Mouse (Mus musculus) right cerebral cortex, postnatal 36 days (tissue): Measurements from ENCODE around the gene Ankrd12.
A peak's percentile ranks its signal among the peaks of the same experiment; 100 is the strongest.
"Not testable (repeated sequence)": the region's sequence is repeated elsewhere in the genome, so short reads cannot be mapped to it uniquely, and the experiment has no call there.

Experiments
- DNase-seq, 2 experiments: peaks; one replicate each; pipeline ENCODE4 v3.0.0; 2022; ENCODE audit warnings: low spot score in 2 of 2, mixed read lengths in 1 of 2

The Ankrd12 gene

DNA sequence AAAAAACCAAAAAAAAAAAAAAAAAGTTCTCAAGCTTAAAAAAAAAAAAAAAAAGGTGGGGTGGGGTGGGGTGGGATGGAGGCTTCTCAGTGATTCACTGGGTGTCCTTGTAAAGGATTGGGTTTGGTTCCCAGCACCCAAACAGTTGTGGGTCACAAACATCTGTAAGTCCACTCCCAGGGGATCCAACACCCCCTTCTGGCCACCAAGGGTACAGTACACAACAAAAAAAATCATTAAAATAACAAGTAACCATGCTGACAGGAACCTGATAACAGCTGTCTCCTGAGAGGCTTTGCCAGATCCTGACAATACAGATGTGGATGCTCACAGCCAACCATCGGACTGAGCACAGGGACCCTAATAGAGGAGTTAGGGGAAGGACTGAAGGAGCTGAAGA is 7.6 kb upstream of the Ankrd12 start:
- no peak for DNase-seq

DNA sequence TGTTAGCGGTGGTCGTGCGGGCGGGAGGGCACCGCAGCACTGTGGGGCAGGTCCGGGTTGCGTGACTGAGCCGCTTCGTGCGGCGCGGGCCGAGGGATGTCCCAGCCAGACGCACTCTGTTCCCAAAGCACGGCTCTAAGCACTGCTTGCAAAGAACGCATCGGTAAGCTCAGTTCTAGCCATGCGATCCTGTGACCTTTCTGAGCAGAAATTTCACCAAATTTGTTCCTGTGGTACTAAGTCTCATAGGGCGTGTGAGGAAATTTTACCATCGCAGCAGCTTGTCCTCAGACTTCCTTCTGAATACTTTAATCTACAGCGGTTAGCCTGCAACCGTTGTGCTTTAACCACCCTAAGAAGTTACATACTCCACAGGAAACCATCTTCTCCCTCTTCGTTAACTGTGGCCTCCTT is 555 bp upstream of the Ankrd12 start:
- DNase-seq = no peak

DNA sequence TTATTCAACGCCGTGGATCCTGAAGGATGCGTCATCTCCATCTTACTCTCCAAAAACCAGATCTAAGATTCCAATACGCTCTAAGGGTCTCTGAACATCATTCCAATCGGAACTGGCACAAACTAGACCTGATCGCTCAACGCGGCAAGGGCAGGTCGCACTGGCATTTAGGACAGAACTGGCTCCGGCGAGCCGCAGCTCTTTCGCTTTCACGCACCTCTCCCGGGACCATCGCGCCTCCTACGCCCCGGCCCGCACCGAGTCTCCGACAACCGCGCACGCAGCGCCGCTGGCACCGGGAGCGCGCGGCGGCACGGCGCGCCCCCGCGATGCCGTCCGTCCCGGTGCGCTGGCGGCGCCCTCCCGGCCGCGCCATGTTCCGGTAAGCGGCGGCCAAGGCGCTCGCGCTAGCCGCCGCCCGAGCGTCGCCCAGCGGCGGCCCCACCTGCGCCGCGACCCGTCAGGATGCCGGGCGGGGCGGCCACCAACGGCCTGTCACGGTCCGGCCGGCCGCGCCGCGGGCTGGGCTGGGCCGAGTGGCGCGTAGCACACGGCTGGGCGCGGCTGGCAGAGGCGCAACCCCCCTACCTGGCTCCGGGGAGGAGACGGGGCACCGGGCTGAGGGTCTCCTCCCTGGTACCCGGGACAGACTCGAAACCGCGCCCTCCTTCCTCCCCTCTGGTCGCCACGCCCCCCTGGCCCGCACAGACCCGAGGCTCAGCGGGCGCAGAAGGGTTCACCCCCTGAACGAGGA is 538 bp downstream of the Ankrd12 start:
- DNase-seq = peak; percentile 26 to 42

DNA sequence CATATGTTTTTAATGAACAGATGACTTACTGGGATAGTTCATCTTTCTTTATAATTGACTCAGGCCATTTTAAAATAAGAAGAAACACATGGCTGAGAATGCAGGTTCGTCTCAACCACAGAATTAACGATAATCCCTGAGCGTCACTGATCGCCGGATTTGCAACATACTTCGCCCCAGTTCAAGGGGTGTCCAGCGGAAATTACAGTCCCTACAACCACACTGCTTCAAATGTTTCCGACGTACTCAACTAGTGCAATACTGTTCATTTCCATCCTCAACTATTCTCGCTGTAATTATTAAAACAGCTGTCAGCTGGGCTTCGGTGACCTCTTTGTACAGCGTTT is 1.1 kb downstream of the Ankrd12 start:
- no peak for DNase-seq

DNA sequence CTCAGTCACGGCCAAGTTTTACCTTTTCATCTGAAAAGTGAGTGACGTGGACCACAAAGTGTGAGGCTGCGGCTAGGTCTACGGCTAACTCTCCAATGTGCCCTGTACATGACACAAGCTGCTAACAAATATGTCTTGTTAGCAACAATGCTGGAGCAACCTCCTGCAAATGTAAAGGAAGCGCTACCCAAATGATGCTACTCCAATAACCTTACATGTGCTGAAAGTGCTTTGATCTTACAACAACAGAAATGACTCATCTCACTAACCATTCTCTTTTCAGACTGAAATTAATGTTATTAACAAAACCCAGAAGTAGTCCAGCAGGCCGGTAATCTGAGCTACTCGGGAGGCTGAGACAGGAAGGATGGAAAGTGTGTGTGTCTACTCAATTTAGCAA is 2.9 kb downstream of the Ankrd12 start:
- no peak for DNase-seq

DNA sequence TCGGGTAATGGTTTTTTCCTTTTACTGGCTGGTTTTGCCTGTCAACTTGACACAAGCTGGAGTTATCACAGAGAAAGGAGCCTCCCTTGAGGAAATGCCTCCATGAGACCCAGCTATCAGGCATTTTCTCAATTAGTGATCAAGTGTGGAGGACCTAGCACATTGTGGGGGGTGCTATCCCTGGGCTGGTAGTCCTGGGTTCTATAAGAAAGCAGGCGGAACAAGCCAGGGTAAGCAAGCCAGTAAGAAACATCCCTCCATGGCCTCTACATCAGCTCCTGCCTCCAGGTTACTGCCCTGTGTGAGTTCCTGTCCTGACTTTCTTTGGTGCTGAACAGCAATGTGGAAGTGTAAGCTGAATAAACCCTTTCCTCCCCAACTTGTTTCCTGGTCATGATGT is 7.9 kb downstream of the Ankrd12 start:
- DNase-seq = not testable (repeated sequence)

DNA sequence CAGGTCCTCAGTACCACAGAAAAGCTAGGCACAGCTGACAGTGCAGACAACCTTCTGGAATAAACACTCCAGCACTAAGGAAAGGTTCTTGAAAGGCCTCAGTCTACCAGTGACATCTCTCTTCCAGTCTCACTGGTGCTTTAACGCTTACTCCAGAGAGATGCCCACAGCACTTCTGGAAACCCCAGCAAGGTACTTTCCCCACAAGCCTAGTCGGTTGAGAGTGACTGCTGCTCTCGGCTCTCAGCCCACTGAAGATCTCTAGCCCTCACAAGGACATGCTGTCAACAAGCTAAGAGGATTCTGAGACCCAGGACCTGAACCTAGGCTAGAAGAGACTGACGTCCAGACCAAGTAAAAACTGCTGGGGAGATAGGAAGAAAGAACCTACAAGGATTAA is 11.8 kb downstream of the Ankrd12 start:
- DNase-seq = no peak

DNA sequence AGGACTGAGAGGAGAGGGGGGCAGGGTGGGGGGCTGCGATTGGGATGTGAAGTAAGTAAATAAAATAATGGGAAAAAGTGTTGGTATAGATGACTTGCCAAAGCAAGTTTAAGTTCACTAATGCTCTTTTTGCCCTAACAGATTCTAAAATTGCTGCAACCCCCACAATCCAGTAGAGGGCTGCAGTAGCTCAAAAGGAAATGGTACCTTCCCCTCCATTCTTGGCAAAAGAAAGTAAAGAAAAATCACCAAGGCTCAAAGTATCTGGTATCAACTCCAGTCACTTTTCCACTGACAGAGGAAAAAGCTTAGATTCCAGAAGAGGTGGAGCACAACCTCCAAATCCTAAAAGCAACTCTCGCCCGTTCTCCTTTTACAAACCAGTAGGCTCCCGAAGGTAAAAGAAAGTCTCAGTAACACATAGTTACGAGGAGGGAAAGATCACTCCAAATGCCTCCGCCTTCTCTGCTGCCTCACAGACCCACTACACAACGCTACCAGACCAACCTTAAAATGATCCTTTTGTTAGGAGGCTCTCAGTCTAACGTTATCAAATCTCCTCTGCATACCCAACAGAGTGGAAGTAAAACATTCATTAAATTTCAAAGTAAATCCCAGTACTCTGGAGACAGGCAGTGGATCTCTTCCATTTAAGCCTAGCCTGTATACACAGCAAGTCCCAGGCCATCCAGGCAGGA is 15.5 kb downstream of the Ankrd12 start:
- DNase-seq = no peak

DNA sequence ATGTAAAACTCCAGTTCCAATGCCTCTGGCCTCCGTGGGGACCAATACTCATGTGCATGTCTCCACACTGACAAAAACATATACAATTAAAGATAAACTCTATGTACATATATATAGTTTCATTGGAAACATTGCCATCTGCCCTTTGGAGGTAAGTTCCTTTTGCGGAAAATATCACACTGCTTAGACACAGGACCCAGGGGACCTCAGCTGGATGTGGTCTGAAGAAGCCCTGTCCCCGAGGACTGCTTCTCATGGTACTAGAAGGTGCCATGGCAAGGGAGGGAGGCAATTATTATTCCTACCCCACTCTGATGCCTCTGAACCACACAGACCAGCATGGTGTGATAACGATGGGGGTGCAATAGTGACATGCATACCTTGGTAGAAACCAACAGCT is 18.7 kb downstream of the Ankrd12 start:
- DNase-seq = no peak

DNA sequence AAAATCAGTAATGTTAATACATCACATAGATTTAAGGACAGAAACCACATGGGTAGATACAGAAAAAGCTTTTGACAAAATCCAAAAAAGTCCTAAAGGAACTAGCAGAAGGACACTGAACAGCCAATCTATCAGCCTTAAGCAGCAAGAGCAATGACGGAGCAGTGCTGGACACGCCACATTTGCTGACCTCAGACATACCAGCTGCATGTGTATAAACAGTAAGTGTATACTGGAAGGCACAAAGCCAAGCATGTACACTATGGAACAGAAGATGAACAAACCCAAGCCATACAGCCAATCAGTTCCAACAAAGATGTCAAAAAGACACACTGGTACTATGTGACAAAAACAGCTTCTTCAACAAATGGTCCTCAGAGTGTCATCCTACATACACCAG is 19.7 kb downstream of the Ankrd12 start:
- no peak for DNase-seq

DNA sequence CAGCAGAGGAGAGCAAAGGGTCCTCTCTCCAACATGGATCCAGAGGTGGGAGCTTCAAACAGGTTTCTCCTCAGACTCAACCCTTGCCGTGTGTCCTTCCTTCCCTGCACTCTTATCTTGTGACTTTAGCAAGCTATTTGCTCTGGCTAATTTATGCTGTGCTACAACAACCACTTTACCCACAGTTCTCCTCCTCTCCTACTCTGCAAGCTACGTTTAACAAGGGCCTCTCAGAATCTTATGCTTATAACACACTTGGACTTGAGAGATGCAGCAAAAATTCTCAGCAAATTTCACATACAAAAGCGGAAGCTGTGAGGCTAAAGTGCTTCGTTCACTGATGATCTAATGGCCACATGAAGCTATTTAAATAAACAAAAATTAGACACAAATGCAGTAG is 23.5 kb downstream of the Ankrd12 start:
- DNase-seq = no peak

DNA sequence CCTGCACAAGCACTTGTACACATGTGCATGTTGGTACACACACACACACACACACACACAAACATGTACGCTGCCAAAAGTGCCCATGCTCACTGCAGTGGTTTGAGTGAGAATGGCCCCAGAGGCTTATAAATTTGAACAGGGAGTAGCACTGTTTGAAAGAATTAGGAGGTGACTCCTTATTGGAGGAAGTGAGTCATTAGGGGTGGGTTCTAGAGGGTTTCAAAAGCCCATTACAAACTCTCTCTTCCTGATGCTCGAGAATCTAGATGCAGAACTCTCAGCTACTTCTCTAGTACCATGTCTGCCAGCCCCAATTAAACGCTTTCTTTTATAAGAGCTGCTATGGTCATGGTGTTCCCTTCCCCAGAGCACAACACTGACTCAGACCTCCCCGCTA is 28.1 kb downstream of the Ankrd12 start:
- no peak for DNase-seq

DNA sequence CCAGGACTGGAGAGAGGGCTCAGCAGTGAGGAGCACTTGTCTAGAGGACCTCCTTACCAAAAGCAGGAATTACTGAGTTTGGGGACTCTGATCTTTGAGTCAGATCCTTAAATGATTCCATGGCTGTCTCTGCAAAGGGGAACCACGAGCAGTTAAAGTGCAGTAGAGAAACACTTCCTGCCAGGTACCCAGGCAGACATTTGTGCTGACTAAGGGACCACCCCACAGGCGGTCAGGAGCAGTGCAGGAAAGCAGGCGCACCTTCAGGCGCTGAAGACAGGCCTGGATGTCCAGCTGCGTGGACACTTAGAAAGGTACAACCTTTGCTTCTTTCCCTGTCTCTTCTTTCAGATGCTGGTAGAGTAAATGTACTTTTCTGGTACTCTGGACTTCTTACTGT is 28.7 kb downstream of the Ankrd12 start:
- no peak for DNase-seq

DNA sequence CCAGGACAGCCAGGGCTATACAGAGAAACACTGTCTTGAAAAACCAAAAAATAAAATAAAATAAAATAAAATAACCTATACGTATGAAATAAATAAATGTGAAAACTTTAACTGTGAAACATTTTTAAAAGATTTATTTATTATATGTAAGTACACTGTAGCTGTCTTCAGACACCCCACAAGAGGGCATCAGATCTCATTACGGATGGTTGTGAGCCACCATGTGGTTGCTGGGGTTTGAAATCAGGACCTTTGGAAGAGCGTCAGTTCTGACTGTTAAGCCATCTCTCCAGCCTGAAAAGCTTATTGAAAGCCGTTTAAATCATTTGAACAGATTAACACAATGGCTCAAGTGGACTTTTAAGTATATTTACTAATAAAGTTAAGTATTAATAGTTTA is 33.2 kb downstream of the Ankrd12 start:
- DNase-seq = not testable (repeated sequence)

DNA sequence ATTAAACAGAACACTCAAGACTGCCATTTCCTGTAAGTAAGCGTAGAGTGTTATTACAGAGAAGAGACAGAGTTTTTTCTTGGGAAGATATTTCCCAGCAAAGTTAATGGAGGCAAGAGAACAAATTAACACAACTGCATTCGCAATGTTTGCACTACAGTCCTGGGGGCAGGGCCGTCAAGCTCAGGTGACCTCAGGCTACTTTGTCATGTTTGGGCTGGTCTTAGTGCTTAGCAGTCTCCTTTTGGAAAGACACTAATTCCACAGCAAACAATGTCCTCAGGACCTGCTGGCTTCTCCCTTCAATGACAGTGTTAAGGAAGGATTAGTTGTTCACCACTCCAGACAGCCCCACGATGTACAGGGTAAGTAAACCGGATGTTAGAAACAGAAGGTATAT is 35.9 kb downstream of the Ankrd12 start:
- DNase-seq = no peak

DNA sequence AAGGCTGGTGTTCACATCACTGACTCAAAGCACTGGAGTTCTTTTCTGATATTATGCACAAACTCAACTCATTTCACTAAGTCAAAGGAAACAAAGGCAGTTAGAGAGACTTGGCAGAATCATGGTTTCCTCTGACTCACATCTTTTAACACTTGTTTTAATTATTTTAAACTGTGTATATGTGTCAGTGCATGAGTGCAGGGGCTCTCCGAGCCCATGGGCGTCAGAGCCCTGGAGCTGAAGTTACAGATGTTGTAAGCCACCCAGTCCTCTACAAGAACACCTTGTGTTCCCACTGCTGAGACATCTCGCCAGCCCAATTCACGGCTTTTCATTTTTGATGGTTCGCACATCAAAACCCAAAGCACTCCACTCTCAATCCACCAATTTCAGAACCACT is 43.6 kb downstream of the Ankrd12 start:
- DNase-seq = peak in 1 of 2 experiments; percentile 8

DNA sequence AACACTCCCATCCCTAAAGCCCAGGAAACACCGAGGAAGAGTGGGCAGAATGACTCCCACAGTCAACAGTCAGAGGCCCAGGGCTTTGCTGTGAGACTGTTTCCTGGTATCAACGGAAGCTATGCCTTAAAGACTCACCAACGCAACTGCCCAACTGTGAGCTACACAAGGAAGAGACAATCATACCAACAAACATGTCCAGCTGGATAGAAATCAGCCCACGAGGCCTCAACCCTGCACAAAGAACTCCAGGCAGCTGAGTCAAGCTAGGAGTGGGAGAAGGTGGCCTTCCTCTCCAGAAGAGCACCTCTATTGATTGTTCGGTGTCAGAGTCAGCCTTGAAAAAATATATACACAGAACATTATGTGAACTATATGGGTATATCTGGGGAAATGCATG is 44.9 kb downstream of the Ankrd12 start:
- DNase-seq = no peak

DNA sequence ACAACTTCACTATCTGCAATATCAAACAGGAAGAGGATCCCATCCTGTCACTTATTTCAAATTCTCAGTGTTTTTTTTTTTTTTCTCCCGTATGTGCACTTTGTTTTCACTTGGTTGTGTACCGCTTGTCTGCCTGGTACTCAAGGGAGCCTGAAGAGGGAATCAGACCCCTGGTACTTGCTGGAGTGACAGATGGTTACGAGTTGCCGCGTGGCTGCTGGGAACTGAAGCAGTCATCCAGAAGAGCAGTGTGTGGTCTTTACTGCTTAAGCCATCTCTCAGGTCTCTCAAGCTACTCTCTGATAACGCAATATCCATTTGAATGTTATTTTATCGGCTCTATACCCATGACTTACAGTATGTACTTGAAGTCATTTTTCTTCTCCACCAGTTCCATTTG is 52.7 kb downstream of the Ankrd12 start:
- DNase-seq = no peak

DNA sequence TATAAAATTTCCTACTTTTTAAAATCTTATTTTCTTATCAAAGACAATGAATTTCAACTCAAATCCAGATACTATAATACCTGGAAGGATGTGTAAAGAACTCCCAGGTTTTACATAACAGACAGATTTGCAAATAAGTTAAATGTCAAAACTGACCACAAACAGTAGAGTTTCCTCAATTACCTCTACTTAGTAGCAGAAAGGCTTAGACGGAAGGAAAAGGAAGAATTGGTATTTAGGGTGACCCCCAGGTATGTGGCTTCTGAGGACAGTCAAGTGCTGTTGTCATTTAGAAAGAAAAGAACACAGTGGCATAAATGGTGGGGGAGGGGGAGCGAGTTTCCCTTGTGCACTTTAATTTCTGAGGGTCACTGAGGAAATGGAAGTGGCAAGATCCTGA is 65.1 kb downstream of the Ankrd12 start:
- DNase-seq = no peak

DNA sequence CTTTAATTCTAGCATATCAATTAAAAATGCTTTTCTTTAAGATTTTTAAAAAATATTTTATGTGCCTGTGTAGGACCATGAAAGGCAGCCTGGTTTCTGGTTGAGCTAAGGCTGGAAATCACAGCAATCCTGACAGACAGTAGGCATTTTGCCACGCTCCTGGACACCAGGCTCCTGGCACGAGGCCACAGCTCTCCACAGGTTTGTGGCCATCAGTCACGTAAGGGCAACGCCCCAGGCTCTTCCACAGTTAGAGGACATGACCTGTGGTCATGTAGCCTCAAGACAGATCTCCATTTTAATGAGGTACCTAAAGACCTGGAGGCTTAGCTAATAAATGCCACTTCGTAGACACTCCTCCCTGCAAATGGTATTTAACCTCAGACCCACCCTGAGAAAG is 69.0 kb downstream of the Ankrd12 start:
- no peak for DNase-seq

DNA sequence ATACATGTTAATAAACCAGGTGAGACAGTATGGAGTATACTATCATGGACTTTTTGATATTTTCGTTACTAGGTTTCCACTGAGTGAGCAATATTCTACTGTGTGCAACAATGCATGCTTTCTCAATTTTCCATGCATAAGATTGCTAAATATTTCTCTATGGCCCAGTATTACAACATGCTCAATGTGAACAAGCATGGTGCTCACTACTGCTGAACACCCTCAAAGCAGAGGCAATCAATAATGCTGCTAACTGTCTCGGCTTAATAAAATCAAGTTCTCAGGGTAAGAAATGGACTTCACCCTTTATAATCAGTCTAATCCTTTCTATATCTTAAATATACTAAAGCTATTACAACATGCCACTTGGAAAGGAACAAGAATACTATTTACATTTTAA is 69.4 kb downstream of the Ankrd12 start:
- DNase-seq = no peak

DNA sequence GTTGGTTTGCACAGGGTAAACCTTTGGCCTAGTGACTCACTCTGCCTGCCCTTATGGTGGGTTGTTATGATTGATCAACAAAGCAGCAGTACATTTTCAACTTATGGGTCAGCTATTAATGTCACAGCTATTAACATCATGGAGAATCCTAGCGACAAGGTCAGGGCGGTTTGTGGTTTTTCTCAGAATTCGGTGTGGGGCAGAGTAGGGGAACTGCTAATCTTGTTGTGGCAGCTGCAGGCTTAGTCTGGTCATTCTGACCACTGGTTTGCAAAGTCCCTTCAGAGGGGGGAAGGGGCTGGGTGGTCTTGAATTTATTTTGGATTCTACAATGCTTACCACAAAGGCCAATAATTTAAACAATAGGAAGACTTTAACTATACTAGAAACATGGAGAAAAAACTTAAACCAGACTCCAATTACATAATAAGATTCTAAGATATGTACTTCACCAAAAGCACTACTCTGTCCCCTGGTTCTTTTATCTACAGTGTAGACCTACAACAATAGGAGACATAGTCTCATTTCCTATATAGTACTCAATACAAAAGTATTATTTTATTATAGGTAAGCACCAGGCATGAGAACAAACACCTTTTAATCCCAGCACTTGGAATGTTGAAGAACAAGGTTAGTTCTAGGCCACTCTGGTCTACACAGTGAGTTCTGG is 88.6 kb downstream of the Ankrd12 start:
- no peak for DNase-seq

DNA sequence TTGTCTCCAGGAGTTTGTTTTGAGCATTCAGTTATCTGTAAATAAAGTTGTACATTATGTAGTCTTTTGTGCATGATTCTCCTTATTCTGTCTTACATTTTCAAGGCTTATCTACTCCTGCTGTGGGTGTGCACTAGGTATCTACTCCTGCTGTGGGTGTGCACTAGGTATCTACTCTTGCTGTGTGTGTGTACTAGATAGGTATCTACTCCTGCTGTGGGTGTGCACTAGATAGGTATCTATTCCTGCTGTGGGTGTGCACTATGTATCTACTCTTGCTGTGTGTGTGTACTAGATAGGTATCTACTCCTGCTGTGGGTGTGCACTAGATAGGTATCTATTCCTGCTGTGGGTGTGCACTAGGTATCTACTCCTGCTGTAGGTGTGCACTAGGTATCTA is 100.2 kb downstream of the Ankrd12 start:
- DNase-seq = not testable (repeated sequence)
